Mouse (Mus musculus) induced T-regulatory cell, adult 2 months (primary cell): ENCODE results near the gene Fer.

ENCODE experiments used
- DNase-seq: peaks from one replicate; pipeline ENCODE4 v3.0.0-alpha.2; 2012; ENCODE audit warnings: low read depth

Gene Fer

DNA sequence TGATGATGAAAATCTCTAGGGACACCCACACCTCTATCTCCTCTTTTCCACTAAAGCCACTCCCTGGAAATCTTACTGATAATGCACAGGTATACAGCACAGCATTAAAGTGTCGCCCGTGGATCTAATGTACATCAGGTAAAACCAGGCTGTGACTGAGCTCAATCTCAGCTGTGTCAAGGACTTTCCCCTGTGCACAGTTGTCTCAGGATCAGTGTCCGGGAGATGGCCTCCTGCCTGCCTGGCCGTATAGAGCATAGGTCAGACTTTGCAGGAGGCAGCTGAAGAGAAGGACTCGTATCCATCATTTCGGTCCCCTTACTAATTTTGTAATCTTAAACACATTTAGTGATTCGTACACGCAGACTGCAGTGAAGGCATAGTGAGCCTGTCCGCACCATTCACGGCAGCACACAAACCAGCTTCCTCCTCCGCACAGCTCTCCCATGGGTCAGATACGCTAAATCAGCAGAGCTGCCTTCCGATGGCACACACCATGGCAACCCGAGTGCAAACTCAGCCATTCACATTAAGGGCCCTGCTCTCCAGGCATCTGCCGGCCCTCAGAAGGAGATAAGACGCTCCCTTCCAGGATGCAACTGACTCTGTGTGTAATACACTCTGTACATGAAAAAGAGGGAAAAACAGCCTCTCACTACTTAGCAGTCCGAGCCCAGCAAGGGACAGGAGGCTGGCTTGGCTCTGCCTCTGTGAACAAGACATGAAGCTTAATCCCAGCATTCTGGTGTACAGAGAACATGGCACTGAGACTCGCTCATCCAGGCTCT is 277.4 kb downstream of the Fer start:
- no peak for DNase-seq

DNA sequence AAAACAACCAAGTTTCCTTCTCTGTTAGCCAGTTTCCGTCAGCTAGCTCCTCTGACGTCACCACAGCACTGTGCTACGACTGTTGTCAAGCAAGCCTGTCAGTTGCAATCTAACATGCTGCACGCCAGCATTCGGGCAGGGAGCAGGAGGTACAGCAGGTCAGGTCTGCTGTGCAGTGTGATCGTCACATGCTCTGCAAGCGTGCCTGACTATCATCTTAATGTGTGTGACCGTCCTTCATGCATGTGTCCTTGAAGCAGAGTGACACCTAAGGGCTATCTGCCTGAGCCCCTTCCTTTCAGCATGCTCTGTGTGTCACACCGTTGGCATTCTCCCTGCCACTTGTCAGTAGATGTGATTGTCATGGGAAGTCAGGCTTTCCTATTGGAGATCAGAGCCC is 279.0 kb downstream of the Fer start:
- DNase-seq, result no peak

DNA sequence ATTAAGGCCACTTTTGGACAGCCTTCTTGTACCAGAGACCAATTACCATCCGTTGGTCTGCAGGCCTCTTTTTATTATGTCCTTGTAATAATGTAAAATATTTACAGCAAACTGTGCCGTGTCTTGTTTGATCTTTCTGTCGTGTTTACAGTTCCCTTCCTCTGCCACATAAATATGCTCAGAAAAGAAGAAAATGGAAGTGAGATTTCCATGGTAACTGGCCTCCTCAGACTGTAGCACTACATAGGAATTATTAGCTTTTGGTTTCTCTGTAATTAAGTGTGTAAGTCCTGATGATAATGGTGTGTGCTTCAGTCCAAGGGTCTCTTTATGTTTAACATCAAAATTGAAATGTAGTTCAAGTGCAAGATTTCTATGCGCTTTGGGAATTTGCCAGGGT is 283.5 kb downstream of the Fer start:
- DNase-seq, result no peak

DNA sequence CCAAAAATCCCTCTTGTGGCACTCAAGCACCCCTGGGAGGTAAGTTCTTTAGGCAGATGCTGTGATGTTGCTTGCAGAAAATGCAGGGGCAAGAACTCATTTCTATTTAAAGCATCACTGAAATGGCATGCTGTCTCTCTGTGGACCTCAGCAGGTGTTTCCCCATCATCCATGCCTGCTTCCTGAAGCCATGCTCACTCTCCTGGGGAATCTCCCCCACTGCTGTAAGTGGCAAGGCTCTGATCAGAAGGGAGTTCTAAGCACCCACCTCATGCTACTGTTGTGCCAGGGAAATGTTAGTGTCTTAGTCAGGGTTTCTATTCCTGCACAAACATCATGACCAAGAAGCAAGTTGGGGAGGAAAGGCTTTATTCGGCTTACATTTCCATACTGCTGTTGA is 287.9 kb downstream of the Fer start:
- DNase-seq, result no peak

DNA sequence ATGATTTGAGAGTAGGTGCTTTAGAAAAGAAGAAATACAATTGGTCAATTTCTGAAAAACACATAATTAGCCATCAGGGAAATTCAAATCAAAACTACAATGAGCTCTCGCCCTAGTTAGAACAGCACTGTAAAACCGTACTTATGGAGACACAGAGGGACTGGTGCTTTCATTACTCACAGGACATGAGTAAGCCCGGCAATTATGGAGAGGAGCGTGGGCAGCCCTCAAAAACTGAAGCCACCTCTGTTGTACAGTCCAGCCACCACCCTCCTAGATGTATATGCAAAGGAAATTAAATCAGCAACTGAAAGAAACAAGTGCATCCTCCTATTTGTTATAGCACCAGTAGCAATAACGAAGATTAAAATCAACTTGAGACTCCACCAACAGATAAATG is 304.9 kb downstream of the Fer start:
- no peak for DNase-seq

DNA sequence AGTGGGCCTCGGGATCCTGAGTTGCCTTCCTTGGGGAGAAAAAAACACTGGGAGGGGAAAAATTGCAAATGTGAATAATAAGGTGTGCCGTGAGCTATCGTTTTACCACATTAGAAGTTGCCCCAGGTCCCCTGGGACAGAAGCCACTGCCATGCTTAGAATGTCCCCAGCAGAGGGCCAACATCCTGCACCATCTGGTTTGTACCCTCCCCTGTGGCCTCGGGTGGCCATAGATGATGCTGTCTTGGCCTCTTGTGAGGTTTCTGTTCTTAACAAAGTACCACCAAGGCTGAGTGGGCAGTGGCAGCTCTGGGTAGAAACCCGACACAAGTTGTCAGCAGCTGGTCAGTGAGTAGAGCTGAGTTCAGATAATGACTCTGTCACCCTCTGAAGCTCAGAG is 307.2 kb downstream of the Fer start:
- DNase-seq, result no peak

DNA sequence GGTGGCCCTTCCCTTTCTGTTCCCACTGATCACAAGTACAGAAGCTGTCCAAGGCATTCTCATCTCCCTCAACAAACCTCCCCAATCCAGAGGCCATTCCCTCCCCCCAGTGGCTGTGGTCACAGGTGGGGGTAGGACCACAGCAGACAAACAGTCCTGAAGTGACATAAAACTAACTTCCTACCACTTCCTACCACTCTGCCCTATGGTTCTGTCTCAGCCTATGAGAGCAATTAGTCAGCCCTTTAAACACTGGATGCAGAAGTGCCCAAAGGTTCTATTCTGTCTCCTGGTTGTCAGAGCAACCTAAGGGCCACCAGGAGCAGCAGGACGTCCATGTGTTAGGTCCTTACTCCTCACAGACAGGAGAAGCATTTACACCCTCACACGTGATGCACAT is 309.6 kb downstream of the Fer start:
- no peak for DNase-seq

DNA sequence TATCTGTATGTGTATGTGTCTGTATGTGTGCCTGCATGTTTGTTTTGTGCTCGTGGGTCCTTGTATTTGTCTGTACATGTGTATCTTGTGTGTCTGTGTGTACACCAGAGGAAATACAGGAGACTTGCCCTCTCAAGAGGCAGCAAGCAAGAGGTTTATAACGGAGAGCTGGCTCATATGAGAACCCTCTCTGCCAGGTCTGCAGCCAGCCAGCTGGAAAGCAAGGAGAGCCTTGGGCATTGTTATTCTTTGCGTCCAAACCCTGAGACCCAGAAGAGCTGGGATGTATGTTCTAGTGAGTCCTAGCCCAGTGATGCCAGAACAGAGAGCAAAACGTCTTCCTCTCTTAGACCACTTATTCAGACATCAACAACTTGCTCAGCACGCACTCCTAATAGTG is 317.7 kb downstream of the Fer start:
- no peak for DNase-seq

DNA sequence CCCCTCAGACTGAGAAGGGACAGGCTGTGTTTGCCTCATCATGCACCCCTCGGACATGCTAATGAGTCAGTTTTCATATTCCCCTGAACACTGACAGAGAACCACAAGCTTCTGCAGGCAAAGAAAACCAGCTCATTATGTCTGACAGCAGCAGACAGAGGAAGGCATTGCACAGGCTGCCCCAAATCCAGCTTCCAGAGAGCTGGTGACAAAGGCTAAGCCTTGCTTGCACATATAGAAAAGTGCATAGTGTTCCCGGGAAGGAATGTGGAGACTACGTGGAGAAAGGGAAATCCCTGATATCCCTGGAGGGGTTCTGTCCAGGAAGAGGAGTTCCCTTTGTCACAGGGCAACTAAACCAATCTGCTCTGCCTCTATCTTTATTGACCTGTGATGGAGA is 318.4 kb downstream of the Fer start:
- no peak for DNase-seq

DNA sequence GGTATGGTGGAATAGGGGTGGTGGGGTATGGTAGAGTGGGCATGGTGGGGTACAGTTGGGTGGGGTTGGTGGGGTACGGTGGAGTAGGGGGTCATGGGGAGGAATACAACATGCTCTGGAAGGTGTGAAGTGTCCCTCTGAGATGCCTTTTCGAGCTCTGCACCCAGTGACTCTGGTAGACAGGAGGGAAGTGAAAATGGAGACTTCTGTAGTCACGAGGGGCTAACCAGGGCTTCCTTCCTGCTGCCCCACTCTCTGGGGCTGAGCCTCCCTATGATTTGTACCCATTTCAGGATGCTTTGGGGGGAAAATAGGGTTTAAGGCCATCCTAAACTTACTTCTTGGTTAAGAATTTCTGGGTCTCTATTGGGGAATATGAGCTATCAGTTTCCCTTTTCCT is 319.7 kb downstream of the Fer start:
- DNase-seq, result no peak

DNA sequence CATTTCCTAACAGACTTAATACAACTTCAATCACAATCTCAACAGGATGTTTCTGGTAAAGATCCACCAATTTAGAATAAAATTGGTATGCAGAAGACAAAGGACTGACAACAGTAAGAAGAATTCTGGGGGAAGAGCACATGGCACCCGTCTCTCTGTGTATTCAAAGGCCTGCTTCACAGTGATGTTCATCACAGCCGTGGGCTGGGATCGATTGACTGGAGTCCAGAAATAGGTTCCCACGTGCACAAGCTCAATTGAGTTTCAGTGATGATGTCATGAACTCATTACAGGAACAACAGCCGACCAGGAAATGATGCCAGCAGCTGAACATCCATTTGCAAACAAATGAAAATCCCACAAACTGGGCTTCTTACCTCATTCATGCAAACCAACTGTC is 320.3 kb downstream of the Fer start:
- no peak for DNase-seq
